Mouse (Mus musculus) cerebellum, postnatal 25 days (tissue): Measurements from ENCODE around the gene Ripk3.
A peak's percentile ranks its signal among the peaks of the same experiment; 100 is the strongest.

Experiments
- DNase-seq, 2 experiments: peaks; one replicate each; pipeline ENCODE4 v3.0.0; 2021; ENCODE audit warnings: mixed read lengths in 2 of 2

Ripk3 gene

DNA sequence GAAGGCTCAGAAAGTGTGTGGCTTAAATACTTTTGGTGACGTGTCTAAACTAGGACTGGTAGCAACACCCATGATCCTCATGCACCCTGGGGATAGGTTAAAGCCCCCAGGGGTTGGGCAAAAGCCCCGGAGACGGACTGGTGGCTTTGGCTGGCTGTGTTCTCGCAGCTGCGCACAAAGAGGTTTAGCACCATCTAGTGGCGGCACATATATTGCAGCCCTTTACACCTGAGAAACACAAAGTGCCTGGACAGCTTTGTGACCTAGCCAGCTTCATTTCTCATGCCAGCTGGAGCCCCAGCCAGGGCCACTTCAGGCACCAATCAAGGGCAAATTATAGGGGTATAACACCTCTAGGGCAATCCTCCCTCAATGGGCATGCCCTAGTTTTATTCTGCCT is 28.5 kb downstream of the Ripk3 start:
- DNase-seq: peak; percentile 86 to 92

DNA sequence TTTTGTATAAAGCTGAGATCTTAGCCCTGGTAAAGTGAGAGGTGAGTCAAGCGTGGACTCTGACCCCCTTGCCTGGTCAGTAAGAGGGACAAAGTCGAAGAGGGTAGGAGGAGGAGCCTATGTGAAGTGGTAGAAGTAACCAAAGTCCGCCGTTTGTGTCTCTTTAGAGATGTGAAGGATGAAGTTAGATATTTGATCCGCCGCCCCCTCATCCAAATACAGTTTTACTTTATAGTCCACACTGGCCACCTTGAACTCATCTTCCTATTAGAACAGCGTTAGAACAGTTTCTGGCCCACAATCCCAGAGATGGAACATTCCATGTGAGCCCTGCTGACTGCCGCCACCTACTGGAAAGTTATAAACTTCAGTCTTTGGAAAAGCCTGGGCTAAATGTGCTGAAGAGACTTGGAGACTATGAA is 30.3 kb downstream of the Ripk3 start, which contains the start of gene Cideb:
Gene Cideb (minus strand): TSS at position 96 of the 422 bp plus-strand sequence.
- peak; percentile 33 to 60 for DNase-seq

DNA sequence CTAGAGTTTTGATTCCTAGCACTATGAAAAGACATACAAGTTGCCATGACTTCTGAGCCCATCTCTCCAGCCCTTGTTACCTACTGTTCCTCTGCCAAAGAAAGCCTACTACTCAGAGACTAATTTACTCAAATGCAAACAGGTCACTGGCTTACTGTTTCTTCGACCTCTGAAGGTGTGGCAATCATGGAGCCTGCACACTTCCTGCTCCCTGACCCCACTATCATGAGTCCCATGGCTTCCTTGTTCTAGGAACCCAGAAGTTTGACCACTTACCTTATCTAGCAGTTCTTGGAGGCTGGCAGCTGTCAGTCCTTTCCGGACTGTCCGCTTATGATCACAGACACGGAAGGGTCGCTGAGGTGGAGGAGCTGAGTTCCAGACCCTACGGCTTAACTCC is 31.1 kb downstream of the Ripk3 start:
- DNase-seq: no peak

- DNase-seq: no peak
These were observed 41.4 kb downstream of the Ripk3 start for GRCm38 (mm10) chr14:55747051-55747847.

GRCm38 (mm10) chr14:55745861-55746237 is 42.8 kb downstream of the Ripk3 start:
- no peak for DNase-seq

GRCm38 (mm10) chr14:55745180-55745860 is 43.3 kb downstream of the Ripk3 start, which contains the start of the genes Dhrs1 and Nop9:
Gene Dhrs1 (minus strand): TSS chr14:55745690.
Gene Nop9 (plus strand): TSS chr14:55745693.
- DNase-seq: peak; percentile 89 to 92

DNA sequence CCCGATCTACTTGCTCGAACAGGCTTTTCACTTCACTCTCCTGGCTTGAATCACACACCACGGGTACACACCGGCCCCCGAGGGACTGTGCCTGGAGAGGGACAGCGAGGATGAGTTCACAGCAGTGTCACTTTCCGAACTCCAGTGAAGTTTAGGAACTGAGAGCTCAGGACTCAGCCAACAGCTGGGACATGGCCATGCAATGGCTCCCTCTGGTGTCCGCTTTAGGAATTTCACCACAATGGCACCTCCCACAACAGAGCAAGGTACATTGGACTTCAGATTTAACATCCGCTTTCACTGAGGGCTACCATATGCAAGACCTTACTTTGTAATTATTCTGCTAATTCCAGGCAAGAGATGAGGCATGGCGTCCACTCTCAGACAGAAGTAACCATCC is 45.0 kb downstream of the Ripk3 start:
- DNase-seq: peak; percentile 86 to 91

DNA sequence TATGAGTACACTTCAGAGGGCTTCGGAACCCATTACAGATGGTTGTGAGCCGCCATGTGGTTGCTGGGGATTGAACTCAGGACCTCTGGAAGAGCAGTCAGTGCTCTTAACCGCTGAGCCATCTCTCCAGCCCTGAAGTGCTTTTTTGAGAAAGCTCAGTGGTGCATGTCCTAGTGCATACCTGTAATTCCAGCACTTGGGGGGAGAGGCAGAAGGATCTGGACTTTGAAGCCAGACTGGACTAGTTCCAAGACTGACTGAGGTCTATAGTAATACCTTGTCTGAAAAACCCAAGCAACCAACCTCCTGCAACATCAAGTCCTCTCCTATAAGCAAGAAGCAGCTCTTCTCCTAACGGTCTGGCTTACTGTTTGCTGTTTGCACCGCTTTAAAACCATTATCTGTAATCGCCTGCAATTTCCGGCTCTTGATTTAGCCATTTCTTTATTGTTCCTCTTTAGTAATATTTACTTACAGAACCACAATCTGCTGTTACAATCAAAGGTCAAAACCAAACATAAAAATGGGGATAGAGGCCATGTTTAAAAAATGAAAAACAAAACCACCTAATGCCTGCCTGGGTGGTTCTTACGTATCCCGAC is 51.5 kb downstream of the Ripk3 start:
- no peak for DNase-seq

- DNase-seq: no peak
These were observed 52.9 kb downstream of the Ripk3 start for GRCm38 (mm10) chr14:55735758-55736157.

DNA sequence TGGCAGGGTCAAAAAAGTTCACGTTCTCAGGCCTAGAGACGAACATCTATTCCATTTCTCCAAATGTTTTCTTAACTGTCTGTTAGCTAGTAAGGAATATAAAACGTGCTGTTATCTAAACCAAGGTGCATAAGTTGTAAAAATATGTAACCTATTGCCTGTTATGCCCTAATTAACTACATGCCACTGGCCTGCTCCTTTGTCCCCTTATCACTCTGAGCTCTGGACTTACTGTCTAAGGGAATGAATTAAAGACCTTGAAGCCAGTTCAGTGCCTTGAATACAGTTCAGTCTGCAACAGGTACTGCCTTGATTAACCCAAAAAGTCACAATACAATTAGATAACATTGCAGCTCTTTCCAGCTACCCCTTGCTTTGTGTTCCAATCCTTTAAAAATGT is 53.3 kb downstream of the Ripk3 start:
- DNase-seq: no peak
